Mouse (Mus musculus) embryonic facial prominence, embryonic 12.5 days (tissue): ENCODE data around the gene Spi1. TPM values are rescaled to one million over a fixed set of nuclear protein-coding genes. Genes with fewer than 3 reads are reported as not detected.
A peak's percentile ranks its signal among the peaks of the same experiment; 100 is the strongest.
"Not testable (repeated sequence)": the region's sequence is repeated elsewhere in the genome, so short reads cannot be mapped to it uniquely, and the experiment has no call there.

ENCODE experiments used
- ATAC-seq: fragments of 200-750 bp; cut with Nextera tagmentation; 2 replicates; pipeline ENCODE4 v1.8.0; 2017; ENCODE audit not compliant: insufficient number of reproducible peaks, insufficient read depth, low FRiP score, low TSS enrichment
- H3K27ac ChIP-seq: fragments of 300-500 bp; sonication (generic); 2 replicates; pipeline ENCODE4 v1.5.1; 2016; ENCODE audit warnings: mild to moderate bottlenecking
- H3K27me3 ChIP-seq: fragments of 300-500 bp; sonication (generic); 2 replicates; pipeline ENCODE4 v1.6.1; 2016; ENCODE audit warnings: mild to moderate bottlenecking, moderate library complexity
- H3K36me3 ChIP-seq: fragments of 300-500 bp; sonication (generic); 2 replicates; pipeline ENCODE4 v1.6.1; 2016; ENCODE audit warnings: mild to moderate bottlenecking
- H3K4me1 ChIP-seq: fragments of 300-500 bp; sonication (generic); 2 replicates; pipeline ENCODE4 v1.6.1; 2016
- H3K4me2 ChIP-seq: fragments of 300-500 bp; sonication (generic); replicated peaks from 2 replicates; pipeline ENCODE4 v1.6.1; 2016; ENCODE audit warnings: mild to moderate bottlenecking, moderate library complexity
- H3K4me3 ChIP-seq: fragments of 300-500 bp; sonication (generic); 2 replicates; pipeline ENCODE4 v1.5.1; 2016; ENCODE audit warnings: mild to moderate bottlenecking
- H3K9ac ChIP-seq: fragments of 300-500 bp; sonication (generic); 2 replicates; pipeline ENCODE4 v1.6.1; 2016; ENCODE audit warnings: mild to moderate bottlenecking, moderate library complexity
- H3K9me3 ChIP-seq: fragments of 300-500 bp; sonication (generic); 2 replicates; pipeline ENCODE4 v1.6.1; 2016; ENCODE audit warnings: mild to moderate bottlenecking, moderate library complexity
- WGBS: fragments of 180-500 bp; shearing (Covaris S2); methylation state at CpG from one replicate; pipeline ENCODE4 v1.1.7; 2016; 5-methylcytosine and 5-hydroxymethylcytosine counted together
- polyA plus RNA-seq: library from polyadenylated mRNA; unstranded; fragments of >200 nt; fragmentation: Nextera tagmentation; extraction: Ambion mirVana; gene quantifications from 2 replicates; pipeline ENCODE4 v1.2.1, GENCODE M21; 2016

Spi1 gene
- polyA plus RNA-seq, 1 experiment from 2014 or later, result 4.0 TPM

- H3K4me3 ChIP-seq, result no peak overlapping the region
- ATAC-seq, result no peak
- no peaks in the 10 kb centered on the region for H3K27me3 ChIP-seq
- H3K9ac ChIP-seq, result no peak overlapping the region
- no peaks in the 10 kb centered on the region for H3K36me3 ChIP-seq
- H3K9me3 ChIP-seq, result no peaks in the 10 kb centered on the region
- H3K4me1 ChIP-seq, result no peaks in the 10 kb centered on the region
- H3K27ac ChIP-seq, result no peak overlapping the region
- 84% methylated on average over 3 of the region's 3 CpGs for WGBS
- no peak overlapping the region for H3K4me2 ChIP-seq
These were observed 26.0 kb downstream of the Spi1 start for GRCm38 (mm10) chr2:91108156-91108555.

DNA sequence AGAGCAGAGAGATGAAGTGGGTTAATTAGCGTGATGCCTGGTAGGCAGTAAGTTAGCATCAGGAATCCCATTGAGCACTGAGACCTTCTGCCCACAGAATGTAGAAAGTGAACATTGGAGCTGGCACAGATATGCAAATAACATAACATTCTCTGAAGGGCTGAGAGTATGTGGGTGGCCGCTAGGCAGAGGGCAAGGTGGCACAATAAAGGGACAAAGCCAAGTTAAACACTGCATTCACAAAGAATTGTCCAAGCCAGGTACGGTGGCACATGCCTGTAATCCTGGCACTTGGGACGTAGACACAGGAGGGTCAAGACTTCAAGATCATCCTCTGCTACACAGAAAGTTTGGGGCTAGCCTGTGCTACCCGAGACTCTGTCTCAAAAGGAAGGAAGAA lies 27.1 kb downstream of the Spi1 start:
- H3K27ac ChIP-seq, result no peak overlapping the region
- 85% methylated on average over 5 of the region's 5 CpGs for WGBS
- H3K4me3 ChIP-seq, result no peak overlapping the region
- no peaks in the 10 kb centered on the region for H3K9me3 ChIP-seq
- no peak for ATAC-seq
- no peak overlapping the region for H3K9ac ChIP-seq
- no peaks in the 10 kb centered on the region for H3K27me3 ChIP-seq
- no peaks in the 10 kb centered on the region for H3K4me1 ChIP-seq
- H3K36me3 ChIP-seq, result no peaks in the 10 kb centered on the region
- H3K4me2 ChIP-seq, result no peak overlapping the region

DNA sequence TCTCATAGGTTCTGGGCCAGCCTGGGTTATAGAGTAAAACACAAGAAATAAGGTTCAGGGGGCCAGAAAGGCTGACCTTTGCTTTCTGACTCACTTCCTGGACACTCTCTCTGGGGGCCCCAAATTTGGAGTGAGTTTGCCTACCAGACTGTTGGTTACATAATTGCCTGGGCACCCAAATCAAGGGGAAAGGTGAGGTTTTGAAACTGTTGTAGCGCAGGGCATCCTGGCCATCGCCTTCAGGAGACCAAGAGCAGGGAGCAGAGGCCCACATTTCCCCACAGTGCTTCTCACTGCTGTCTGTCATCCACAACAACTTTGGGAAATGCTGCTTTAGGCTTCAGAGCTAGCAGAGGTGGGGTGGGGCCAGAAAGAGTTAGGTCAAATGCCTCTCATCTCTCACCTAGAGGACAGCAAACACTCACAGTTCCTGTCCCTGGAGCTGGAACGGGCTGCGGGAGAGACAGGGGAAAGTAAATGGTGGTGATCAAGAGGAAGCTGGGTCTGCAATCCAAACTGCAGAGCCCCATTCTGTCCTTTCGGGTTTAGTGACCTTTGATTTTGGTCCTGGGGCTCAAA lies 27.7 kb downstream of the Spi1 start:
- no peak overlapping the region for H3K9ac ChIP-seq
- ATAC-seq, result no peak
- H3K9me3 ChIP-seq, result no peaks in the 10 kb centered on the region
- H3K4me3 ChIP-seq, result no peak overlapping the region
- no peak overlapping the region for H3K27ac ChIP-seq
- 91% methylated on average over 5 of the region's 5 CpGs for WGBS
- no peaks in the 10 kb centered on the region for H3K27me3 ChIP-seq
- no peaks in the 10 kb centered on the region for H3K36me3 ChIP-seq
- H3K4me1 ChIP-seq, result no peaks in the 10 kb centered on the region
- H3K4me2 ChIP-seq, result no peak overlapping the region

DNA sequence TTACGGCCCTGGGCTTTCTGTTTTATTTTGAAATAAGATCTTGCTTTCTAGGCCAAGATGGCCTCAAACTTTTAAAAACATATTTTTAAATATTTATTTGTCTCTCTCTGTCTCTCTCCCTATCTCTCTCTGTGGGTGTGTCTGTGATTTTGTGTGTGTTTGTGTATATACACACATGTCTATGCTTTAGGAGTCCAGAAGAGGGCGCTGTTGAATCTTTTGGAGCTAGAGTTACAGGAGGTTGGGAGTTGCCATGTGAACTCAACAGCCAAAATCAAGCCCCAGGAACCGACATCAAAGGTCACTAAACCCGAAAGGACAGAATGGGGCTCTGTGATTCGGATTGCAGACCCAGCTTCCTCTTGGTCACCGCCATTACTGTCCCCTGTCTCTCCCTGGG lies 28.2 kb downstream of the Spi1 start:
- H3K36me3 ChIP-seq, result no peaks in the 10 kb centered on the region
- H3K27ac ChIP-seq, result no peak overlapping the region
- no peaks in the 10 kb centered on the region for H3K27me3 ChIP-seq
- no peak for ATAC-seq
- no peaks in the 10 kb centered on the region; the same call in 1 of the 2 replicates for H3K4me1 ChIP-seq
- no peaks in the 10 kb centered on the region for H3K9me3 ChIP-seq
- no peak overlapping the region for H3K4me3 ChIP-seq
- H3K4me2 ChIP-seq, result no peak overlapping the region
- H3K9ac ChIP-seq, result no peak overlapping the region
- 77% methylated on average over 6 of the region's 6 CpGs for WGBS

DNA sequence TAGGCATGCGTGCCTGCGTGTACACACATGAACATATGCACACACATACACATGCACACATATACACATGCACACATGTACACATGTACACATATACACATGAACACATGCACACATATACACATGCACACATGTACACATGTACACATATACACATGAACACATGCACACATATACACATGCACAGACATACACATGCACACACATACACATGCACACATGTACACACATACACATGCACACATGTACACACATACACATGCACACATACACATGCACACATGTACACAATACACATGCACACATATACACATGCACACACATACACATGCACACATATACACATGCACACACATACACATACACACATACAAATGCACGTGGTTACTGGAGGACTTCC lies 29.6 kb downstream of the Spi1 start:
- H3K4me3 ChIP-seq, H3K4me2 ChIP-seq, H3K27ac ChIP-seq, H3K36me3 ChIP-seq, H3K4me1 ChIP-seq, H3K9ac ChIP-seq, ATAC-seq, H3K27me3 ChIP-seq, H3K9me3 ChIP-seq: not testable (repeated sequence)
- WGBS, result 88% methylated on average over 3 of the region's 3 CpGs

- no peak overlapping the region for H3K27ac ChIP-seq
- H3K4me1 ChIP-seq, result no peaks in the 10 kb centered on the region; the same call in 1 of the 2 replicates
- no peak for ATAC-seq
- no peaks in the 10 kb centered on the region for H3K36me3 ChIP-seq
- 48% methylated on average over 4 of the region's 4 CpGs for WGBS
- H3K27me3 ChIP-seq, result peaks cover 9% of the 10 kb centered on the region; the same call in 1 of the 2 replicates
- no peaks in the 10 kb centered on the region for H3K9me3 ChIP-seq
- H3K4me2 ChIP-seq, result no peak overlapping the region
- H3K9ac ChIP-seq, result 0 out of 2 replicates have a peak overlapping the region, but pooled peaks have one; percentile 15
- H3K4me3 ChIP-seq, result no peak overlapping the region
These were observed 30.3 kb downstream of the Spi1 start for GRCm38 (mm10) chr2:91112491-91112890.

GRCm38 (mm10) chr2:91113334-91113733 lies 31.1 kb downstream of the Spi1 start:
- no peak for ATAC-seq
- Histone ChIP-seq H3K36me3 (no peaks in the 10 kb centered on the region), H3K4me1 (no peaks in the 10 kb centered on the region; the same call in 1 of the 2 replicates), H3K4me3 (no peak overlapping the region), H3K4me2 (no peak overlapping the region), H3K9me3 (no peaks in the 10 kb centered on the region), H3K27ac (no peak overlapping the region), H3K9ac (no peak overlapping the region), H3K27me3 (peaks cover 9% of the 10 kb centered on the region; the same call in 1 of the 2 replicates)
- WGBS, result 75% methylated on average over 10 of the region's 10 CpGs

DNA sequence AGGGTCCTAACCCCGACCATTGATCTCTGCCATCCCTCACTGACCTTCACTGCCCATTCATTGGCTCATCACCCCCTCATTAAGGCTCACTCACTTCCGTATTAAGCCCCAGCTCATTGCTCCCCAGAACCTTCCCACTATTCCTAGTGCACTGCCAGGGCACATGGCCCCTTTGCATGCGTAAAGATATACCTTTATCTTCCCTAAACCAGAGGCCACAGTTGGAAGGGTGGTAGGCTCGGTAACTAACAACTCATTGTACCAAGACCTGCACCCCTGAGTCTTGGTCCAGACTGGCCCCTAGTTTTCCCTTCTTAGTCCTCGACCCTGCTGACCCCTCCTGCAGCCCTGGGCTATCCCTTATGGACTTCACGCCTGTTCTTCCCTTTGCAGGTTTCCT lies 31.7 kb downstream of the Spi1 start:
- WGBS, result 68% methylated on average over 6 of the region's 6 CpGs
- Histone ChIP-seq H3K4me3 (no peak overlapping the region), H3K27me3 (peaks cover 9% of the 10 kb centered on the region; the same call in 1 of the 2 replicates), H3K27ac (no peak overlapping the region), H3K9ac (no peak overlapping the region), H3K36me3 (no peaks in the 10 kb centered on the region), H3K4me2 (no peak overlapping the region), H3K4me1 (no peaks in the 10 kb centered on the region; the same call in 1 of the 2 replicates), H3K9me3 (no peaks in the 10 kb centered on the region)
- ATAC-seq, result no peak

DNA sequence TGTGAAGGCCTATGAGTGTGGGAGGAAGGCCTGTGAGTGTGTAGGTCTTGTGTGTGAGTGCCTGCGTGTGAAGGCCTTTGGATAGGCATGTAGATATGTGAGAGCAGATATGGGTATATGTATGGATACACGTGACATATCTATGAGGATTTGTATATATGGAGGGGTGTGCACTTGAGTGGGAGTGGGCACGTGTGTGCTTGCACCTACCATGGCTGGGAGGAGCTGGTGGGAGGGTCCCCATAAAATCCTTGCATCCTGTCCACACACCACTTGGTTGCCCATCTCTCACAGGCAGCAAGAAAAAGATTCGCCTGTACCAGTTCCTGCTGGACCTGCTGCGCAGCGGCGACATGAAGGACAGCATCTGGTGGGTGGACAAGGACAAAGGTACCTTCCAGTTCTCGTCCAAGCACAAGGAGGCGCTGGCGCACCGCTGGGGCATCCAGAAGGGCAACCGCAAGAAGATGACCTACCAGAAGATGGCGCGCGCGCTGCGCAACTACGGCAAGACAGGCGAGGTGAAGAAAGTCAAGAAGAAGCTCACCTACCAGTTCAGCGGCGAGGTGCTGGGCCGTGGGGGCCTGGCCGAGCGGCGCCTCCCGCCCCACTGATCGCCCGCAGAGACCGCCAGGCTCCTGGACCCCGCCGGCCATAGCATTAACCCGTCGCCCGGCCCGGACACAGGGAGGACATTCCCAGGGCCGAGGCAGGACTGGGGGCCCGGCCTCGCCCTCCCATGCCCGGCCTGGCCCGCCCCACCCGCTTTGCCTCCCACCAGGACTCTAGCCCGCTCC lies 32.8 kb downstream of the Spi1 start:
- H3K27me3 ChIP-seq, result peaks cover 11% of the 10 kb centered on the region; the same call in 1 of the 2 replicates
- H3K27ac ChIP-seq, result no peak overlapping the region
- peak overlapping the region; percentile 53 for H3K9ac ChIP-seq
- H3K4me2 ChIP-seq, result peak overlapping the region; percentile 88
- peak; percentile 20; the same call in 1 of the 2 replicates for ATAC-seq
- H3K36me3 ChIP-seq, result no peaks in the 10 kb centered on the region
- 8% methylated on average over 42 of the region's 42 CpGs for WGBS
- H3K9me3 ChIP-seq, result no peaks in the 10 kb centered on the region
- H3K4me3 ChIP-seq, result peak overlapping the region; percentile 39
- no peaks in the 10 kb centered on the region; the same call in 1 of the 2 replicates for H3K4me1 ChIP-seq

- Histone ChIP-seq H3K36me3 (no peaks in the 10 kb centered on the region), H3K9ac (peak overlapping the region; percentile 53), H3K4me3 (peak overlapping the region; percentile 39), H3K9me3 (no peaks in the 10 kb centered on the region), H3K4me2 (peak overlapping the region; percentile 88), H3K4me1 (no peaks in the 10 kb centered on the region; the same call in 1 of the 2 replicates), H3K27me3 (peaks cover 12% of the 10 kb centered on the region; the same call in 1 of the 2 replicates), H3K27ac (no peak overlapping the region)
- WGBS, result 39% methylated on average over 12 of the region's 12 CpGs
- no peak for ATAC-seq
These were observed 33.4 kb downstream of the Spi1 start for GRCm38 (mm10) chr2:91115578-91115970.

DNA sequence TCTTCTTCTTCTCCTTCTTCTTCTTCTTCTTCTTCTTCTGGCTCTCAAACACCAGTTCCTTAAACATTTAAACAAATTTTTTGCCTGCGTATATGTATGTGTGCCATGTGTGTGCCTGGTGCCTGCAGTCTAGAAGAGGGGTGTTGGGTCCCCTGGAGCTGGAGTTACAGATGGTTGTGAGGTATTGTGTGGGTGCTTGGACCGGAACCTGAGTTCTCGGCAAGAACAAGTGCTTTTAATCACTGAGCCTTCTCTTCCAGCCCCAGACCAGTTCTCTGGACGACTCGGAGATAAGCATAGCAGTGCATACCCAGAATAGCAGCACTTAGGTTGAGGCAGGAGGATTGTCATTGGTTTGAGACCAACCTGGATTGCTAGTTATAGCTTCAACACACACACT lies 34.7 kb downstream of the Spi1 start:
- no peak for ATAC-seq
- H3K4me2 ChIP-seq, result no peak overlapping the region
- H3K4me1 ChIP-seq, result no peaks in the 10 kb centered on the region; the same call in 1 of the 2 replicates
- no peak overlapping the region for H3K9ac ChIP-seq
- no peak overlapping the region for H3K27ac ChIP-seq
- H3K27me3 ChIP-seq, result peaks cover 12% of the 10 kb centered on the region; the same call in 1 of the 2 replicates
- 83% methylated on average over 5 of the region's 5 CpGs for WGBS
- H3K9me3 ChIP-seq, result no peaks in the 10 kb centered on the region
- no peak overlapping the region for H3K4me3 ChIP-seq
- no peaks in the 10 kb centered on the region for H3K36me3 ChIP-seq
